Mouse (Mus musculus): ENCODE data around the gene Zfp704.

Gene Zfp704

DNA sequence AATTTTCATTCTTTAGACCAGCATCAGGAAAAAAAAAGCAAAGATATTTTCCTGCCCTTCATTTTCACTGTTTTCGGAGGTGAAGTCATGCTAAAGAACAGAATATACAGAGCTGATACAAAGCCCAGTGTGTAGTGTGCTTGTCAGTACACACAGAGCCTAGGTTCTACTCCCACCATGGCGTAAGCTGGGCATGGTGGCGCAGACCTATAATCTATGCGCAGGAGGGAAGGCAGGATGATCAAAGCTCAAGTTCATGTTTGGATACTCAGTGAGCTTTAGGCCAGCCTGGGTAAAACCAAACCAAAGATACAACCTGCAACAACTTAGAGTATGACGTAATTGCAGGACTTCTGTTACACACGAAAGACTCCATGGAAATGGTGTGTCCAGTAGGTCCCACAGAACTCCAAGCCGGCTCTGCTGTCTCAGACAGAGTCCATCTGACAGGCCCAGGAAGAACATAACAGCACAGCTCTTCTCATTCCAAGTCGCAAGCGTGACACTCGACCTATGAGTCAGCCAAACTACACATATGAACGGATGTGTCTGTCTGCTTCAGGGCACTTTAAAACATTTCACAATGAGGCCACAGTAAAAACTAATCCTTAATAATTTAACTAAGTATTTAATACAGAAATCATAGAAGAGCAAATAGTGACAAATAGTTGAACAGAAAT lies 47.1 kb downstream of the Zfp704 start:
- no peak for DNase-seq (ENCODE audit: low read depth, low spot score)

DNA sequence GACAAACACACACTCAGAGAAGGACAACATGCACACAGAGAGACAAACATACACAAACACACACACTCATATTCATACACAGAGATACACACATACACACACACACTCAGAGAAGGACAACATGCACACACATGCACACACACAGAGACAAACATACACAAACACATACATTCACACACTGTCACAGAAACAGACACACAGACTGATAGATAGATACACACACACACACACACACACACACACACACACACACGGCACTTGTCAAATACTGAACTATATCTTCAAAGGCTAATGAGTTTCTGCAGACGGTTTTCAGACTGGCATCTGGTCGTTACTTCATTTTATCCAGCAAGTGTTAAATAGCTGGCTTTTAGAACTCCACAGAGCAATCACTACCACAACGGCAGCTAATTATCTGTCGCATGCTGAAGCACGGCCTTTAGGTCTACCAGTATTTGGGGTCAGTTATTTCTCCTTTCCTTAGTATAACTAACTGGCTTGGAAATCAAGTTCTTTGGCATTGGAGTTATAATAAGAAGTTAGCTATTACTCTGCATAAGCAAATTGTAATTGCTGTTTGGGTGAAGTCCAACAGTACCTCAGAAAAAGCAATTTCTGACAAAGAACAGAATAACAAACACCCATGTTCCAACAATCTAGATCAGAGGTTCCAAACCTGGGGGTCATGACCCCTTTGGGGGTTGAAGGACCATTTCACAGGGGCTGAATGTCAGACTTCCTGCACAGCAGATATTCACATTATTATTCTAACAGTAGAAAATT lies 51.9 kb downstream of the Zfp704 start:
- DNase-seq (ENCODE audit: low read depth, low spot score) = no peak

DNA sequence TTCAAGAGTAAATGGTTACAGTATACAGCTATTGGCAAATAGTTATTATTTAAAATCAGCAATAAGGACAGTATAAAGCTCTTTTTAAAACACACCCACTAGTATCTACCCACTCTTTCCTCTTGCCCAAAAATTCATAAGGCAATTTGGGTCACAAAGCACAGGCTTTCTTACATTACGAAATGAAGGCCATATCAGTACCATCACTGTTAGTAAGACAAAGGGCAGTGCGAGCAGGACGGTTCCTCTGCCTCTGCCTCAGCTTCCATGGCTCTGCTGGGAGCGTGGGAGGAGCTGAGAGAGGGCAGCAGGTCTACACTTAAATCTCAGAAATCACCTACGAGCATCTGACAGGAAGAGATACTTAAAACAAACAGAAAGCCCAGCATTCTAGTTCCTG lies 53.7 kb downstream of the Zfp704 start:
- DNase-seq (ENCODE audit: low read depth, low spot score) = no peak

DNA sequence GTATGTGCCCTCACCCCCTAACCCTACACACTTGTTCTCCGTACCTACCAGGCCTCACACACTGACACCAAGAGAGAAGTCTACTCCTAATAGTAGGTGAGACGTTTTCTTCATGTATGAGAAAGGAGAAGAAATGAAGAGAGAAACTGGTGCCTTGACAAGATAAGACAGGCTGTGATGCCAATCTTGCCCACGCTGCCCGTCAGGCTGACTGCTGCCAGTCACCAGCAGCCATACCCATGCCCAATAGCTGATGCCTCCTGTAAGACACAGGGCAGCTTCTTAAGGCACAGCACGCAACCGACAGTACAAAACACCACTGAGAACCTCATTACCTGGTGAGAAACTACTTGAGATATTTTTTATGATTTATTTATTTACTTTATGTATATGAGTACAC lies 55.0 kb downstream of the Zfp704 start:
- no peak for DNase-seq (ENCODE audit: low read depth, low spot score)

DNA sequence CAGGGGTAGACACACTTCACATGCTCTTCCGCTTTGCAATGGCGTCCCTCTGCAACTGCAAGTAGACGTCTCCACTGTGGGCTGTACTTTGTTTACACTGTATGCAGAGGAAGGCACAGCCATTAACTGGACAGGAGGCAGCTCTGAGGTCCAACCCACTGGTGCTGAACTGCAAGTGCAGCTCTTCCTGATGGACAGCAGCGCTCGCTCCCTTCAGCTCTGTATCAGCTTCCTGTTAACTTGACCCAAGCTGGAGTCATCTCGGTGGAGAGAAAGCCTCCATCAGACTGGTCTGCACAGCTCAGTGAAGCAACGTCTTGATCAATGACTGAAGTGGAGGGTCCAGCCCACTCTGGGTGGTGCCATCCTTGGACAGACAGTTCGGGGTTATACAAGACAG lies 57.6 kb downstream of the Zfp704 start:
- no peak for DNase-seq (ENCODE audit: low read depth, low spot score)

DNA sequence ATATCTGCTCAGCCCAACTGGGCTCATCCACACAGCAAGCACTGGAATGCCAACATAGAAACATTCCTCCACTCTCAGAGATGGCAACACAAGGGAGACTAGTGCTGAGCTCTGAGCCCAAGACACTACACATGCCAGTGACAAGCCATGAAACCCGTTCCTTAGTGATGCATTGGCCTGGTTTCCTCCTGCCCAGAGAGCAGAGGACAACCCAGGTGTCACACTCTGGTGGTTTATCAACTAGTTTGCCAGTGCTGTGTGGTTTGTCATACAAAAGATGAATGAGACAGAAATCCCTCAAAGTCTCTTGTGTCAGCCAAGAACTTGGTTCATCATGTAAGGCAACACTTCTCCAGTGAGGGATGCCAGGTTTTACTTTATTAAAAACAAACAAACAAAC lies 59.0 kb downstream of the Zfp704 start:
- no peak for DNase-seq (ENCODE audit: low read depth, low spot score)

DNA sequence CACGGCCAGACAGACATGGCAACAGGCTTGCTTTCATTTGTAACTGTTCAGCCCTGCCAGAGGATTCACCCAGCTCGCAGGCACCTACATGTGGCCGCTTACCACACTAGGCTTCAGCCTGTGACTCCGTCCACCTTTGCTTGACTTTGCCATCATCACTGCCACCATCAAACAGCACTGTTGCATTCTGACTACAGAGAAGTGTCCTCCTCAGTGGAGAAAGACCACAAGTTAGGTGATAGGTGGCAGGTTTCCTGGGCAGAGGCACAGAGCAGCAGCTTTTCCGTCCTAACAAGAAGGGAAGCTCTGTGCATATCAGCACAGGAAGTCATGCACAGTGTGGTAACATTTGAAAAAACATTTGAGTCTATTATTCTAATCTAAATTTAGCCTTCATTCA lies 60.1 kb downstream of the Zfp704 start:
- peak; percentile 59 for DNase-seq (ENCODE audit: low read depth, low spot score)

DNA sequence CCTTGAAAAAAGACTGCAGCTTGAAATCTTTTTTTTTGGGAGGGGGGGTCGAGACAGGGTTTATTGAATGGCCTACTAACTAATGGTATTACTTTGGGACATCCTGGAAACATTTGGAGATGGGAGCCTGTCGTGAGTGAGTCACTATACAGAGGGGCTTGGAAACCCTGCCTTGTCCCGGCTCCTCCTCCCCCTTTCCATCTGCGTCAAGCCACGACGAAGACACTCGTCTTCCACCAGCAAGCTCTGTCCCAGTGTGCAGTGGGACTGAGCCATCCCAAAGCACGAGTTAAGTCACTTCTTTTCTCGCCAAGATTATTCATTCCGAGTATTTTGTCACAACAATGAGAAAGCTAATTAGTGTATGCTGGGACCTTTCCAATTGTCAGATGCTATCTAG lies 61.7 kb downstream of the Zfp704 start:
- DNase-seq (ENCODE audit: low read depth, low spot score) = no peak

DNA sequence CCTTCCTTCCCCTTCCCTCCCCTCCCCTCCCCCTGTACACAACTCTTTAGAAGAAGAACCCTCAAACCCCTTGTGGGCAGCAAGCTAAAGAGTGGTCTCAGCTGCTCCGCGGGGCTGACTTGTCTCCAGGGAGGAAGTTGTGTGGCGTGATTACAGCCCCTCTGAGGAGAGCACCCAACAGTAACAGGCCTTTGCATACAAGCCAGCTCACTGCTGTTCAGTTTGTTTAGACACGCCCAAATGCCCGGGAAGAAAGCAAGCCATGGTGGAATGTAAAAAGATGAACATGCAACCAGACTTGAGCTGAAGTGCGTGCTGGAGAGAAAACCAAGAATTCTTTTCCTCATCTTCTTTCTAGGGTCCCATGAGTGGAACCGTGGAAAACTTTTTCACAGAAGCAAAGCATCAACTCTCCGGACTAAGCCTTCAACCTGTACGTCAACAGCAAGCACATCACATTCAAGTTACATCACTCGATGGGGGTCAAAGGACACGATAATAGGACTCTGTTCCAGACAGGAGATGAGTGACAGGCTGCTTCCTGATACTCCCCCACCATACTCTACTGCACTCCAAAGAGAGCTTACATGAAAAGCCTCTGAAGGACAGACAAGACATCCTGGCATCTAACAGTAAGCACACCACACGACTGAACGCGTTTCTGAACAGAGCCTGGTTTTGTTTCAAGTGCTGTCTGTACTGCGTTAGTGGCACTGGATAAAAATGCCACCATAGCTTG lies 62.8 kb downstream of the Zfp704 start:
- DNase-seq (ENCODE audit: low read depth, low spot score) = peak; percentile 26

DNA sequence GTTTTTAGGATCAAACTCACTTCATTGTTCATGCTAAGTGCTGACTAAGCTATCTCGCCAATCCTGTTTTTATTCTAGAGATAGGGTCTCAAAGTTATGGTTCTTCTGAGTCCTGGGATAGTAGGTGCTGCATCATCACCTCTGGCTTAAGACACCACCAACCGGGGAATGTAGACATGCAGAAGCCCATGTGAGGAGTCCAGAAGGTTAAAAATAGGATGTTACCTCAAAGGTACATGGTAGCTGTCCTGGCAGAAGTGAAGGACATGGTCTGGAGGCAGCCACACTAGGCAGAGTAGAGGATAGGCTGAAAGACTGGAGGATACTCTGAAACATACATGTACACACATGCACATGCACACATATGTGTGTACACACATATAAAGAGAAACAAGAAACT lies 65.5 kb downstream of the Zfp704 start:
- DNase-seq (ENCODE audit: low read depth, low spot score) = no peak

DNA sequence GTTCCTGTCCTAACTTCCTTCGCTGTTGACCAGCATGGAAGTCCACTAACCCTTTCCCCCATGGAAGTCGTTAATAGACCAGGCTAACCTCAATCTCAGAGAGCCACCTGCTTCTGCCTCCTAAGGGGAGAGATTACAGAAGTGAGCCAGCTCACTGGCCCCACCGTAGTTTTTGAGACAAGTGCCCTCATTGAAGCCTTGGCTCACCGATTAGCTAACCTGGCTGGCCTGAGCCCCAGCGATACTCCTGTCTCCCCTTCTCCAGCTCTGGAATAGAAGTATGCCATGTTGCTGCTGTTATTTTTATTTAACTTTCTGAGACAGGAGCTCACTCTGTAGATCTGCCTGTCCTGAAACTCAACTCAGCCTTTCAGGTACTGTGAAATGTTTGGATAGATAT lies 66.0 kb downstream of the Zfp704 start:
- DNase-seq (ENCODE audit: low read depth, low spot score) = no peak

DNA sequence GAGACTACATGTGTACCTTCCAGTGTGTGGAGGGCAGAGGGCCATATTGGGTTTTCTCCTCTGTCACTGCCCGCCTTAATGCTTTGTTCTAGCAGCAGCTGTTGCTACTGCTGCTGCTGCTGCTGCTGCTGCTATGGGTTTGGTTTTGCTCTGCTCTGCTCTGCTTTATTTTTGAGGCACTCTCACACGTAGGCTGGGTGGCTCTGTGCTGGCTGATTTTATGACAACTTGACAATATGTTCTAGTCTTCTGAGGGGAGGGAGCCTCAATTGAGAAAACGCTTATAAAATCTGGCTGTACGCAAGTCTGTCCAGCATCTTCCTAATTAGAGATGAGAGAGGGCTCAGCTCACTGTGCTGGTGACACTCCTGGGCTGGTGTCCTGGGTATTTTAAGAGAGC lies 66.4 kb downstream of the Zfp704 start:
- DNase-seq (ENCODE audit: low read depth, low spot score) = no peak

DNA sequence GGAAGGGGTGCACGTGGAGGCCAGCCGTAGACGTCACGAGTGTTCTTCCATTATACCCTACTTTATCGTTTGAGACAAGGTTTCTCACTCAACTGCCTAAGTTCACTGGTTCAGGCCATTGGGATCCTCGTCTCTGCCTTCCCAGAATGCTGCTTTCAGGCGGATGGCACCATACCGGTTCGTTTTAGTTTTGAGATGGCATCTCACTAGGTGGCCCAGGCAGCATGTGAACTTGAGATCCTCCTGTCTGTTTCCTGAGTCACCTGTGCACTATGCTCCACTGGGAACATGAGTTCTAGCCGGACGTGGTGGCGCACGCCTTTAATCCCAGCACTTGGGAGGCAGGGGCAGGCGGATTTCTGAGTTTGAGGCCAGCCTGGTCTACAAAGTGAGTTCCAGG lies 68.3 kb downstream of the Zfp704 start:
- DNase-seq (ENCODE audit: low read depth, low spot score) = no peak

DNA sequence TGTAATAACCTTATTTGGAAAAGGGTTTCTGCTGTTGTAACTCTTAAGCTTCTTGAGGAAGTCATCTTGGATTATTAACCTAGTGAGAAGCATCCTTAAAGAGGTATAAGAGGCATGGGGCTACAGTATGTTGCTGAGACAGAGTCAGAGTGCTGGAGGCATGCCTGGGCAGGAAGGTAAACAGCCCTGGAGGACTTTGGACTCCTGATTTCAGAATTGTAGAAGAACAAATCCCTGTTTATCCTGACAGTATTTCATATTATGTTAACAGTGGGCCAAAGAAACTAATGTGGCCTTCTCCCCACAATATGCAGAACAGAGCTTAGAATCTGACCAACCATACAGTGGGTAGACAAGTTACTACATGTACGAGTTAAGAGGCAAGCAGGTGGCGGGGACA lies 71.4 kb downstream of the Zfp704 start:
- DNase-seq (ENCODE audit: low read depth, low spot score) = no peak

DNA sequence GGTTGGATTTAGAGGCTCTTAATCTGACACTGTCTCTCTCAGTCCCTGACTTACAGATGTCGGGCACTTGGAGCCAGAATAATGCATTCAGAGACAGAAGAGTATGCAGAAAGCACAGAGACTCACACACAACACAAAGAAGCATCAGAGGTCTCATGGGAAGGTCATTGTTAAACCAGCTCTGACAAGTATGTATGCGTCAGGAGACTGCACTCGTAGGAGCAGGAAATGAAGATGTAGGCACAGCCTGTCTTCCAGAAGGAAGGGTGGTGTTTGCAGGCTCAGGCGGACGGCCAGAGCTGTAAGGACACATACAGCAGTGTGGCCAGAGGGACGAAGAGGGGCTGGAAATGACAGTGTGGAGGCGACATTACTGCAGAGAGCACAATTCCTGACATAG lies 72.0 kb downstream of the Zfp704 start:
- DNase-seq (ENCODE audit: low read depth, low spot score) = no peak

DNA sequence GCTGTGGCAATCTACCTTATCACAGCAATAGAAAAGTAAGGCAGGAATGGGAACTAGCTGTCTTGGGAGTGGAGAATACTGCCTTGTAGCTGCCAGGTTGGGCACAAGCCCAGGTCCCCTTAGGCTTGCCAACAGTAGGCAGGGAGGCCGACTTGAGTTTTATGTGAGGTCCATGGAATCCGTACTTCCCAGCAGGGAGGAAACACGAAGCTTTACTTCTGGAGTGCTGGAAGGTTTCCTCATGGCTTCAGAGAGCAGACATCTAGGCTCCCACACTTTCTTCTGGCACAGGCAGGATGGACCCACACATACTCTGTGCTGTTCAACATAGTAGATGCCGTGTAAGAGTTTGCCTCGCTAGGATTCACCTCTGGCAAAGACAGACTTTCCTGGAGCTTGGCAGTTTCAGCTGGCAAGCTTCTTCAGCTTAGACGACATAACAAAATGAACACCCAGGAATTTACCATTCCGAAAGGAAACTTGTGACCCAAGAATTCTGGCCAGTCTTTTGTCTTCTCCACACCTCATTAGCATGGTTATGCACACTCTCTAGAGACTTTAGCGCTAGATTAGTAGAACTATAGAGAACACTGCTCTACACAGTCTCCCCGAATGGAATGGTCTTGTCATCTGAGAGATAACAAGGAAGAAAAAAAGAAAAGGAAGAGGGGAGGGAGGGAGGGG lies 79.6 kb downstream of the Zfp704 start:
- DNase-seq (ENCODE audit: low read depth, low spot score) = no peak

DNA sequence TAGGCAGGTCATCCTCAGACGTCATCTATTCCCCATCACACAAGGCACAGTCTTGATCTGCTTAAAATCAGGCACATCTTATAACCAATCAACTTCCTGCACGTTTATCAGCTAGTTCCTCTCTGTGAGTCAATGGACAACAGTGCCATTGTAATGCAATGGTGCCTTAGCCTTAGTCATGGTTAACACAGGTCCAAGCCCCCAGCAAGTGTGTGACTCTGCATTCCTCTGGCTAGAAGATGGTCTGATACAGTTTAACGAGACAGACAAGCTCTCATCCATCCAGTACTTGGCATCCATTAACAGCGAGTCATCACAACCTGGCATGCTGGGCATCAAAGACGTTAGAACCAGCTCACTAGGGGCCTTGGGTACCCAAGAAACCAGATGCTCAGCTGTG lies 85.5 kb downstream of the Zfp704 start:
- no peak for DNase-seq (ENCODE audit: low read depth, low spot score)

DNA sequence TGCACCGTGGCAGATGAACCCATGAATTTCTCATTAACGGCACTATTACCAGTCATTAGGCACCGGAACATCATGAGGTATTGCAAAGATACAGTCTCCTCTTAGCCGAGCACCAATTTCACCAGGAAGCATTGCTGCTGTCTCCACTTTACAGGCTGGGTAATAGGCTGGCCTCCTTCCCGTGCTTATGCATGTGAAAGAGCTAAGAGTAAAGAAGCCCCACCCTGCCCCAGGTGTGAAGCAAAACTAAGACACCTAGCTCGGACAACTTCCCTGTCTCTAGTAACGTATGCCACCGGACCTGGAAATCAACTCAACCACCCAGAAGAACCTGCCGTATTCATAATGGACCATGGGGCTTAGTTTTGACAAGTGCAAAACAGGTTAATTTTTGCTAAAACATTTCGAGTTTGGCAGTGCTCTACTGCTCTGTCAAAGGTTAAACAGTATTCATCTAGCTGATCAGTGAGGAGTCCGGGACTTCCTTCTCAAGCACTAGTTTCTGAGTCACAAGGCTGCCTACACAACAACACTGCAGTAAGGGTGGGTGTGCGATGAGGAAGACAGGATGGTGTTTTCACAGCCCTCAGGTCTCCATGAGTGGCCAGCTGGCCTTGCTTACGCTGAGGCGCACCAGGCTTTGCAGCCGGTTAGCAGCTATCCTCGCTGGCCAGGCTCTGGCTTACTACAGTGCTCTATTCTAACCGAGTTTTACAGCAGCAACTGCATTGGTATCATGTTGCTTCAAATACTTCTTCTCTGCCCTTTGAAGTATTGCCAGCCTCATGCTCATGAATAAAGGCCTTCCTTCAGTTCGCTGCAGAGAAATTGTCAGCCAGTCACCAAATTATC lies 86.6 kb downstream of the Zfp704 start:
- no peak for DNase-seq (ENCODE audit: low read depth, low spot score)

DNA sequence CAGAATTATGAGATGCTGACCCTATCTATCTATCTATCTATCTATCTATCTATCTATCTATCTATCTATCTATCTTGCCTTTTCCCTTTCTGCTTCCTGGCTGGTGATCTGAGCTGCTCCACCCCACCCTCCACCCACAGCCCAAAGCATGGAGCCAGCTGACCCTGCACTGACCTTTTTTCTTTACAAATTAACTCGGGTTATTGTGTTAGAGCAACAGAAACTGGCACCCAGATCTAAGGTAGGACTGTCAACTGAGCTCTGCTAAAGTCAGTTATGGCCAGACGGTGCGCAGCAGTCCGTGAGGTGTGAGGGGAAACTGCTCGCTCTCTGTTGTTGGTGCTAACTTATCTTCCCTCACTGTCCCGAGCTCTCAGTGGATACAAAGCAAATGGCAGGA lies 87.9 kb downstream of the Zfp704 start:
- no peak for DNase-seq (ENCODE audit: low read depth, low spot score)

DNA sequence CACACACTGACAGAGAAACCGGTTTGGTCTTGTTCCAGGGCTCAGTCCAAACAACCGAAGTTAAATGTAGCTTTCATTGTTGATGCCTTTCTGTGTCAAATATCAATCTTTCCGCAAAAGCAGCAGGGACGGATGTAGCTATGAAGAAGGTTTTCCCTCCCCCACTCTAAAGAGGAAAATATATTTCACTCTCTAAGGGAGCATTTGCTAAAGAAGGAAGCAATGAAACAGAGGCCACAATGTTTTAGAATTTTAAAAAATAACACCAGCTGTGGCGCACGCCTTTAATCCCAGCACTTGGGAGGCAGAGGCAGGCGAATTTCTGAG lies 89.2 kb downstream of the Zfp704 start:
- DNase-seq (ENCODE audit: low read depth, low spot score) = no peak

DNA sequence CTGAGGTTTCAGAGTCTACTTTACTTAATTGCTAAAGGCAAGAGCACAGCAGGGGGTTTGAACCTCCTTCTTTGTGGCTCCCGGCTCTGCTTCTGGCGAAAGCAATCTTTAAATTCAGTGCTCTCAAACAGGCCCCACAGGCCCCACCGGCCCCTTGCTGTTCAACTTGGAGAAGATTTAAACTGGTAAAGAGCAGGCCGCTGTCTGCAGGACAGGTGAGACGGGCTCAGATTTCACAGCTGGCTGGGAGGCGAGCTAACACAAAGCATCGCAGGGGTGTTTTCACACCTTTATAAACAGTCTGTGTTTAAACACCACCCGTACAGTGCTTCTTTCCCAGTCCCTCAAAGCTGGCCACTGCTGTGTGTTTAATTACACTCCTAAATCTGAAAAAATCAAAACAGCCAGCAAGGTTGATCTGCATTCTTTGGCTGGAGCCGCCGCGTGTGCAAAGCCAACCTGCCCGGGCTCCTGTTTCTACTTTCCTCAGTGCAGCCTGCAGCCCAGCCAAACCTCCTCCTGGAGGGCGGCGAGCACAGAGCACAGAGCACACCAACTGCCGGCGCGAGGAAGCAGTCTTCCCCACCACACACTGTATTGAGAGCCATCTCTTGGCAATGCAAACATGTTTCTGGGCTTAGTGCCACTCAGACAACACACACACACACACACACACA lies 89.7 kb downstream of the Zfp704 start:
- DNase-seq (ENCODE audit: low read depth, low spot score) = peak; percentile 66

Data from CD4-positive, CD25-positive, alpha-beta regulatory T cell, adult 2 months (primary cell).